Mouse (Mus musculus) hindbrain, embryonic 11.5 days (tissue): Measurements from ENCODE around the gene Cyb561d1. TPM values are rescaled to one million over a fixed set of nuclear protein-coding genes. Genes with fewer than 3 reads are reported as not detected.
"Not testable (repeated sequence)": the region's sequence is repeated elsewhere in the genome, so short reads cannot be mapped to it uniquely, and the experiment has no call there.

Experiments
- ATAC-seq: fragments of 200-750 bp; cut with Nextera tagmentation; 2 replicates; pipeline ENCODE4 v1.8.0; 2017; ENCODE audit warnings: mild to moderate bottlenecking, moderate TSS enrichment, moderate library complexity; ENCODE audit not compliant: low FRiP score
- DNase-seq: peaks from one replicate; pipeline ENCODE4 v3.0.0-alpha.2; 2015; ENCODE audit warnings: low spot score
- H3K27ac ChIP-seq: fragments of 300-500 bp; sonication (generic); 2 replicates; pipeline ENCODE4 v1.5.1; 2014; ENCODE audit warnings: mild to moderate bottlenecking, low read depth, low read length
- H3K27me3 ChIP-seq: fragments of 300-500 bp; sonication (generic); 2 replicates; pipeline ENCODE4 v1.6.1; 2014; ENCODE audit warnings: mild to moderate bottlenecking, low read length, moderate library complexity, mixed read lengths; ENCODE audit not compliant: control insufficient read depth, insufficient read depth
- H3K36me3 ChIP-seq: fragments of 300-500 bp; sonication (generic); 2 replicates; pipeline ENCODE4 v1.6.1; 2014; ENCODE audit warnings: mild to moderate bottlenecking, low read length, moderate library complexity, mixed read lengths; ENCODE audit not compliant: control insufficient read depth, insufficient read depth
- H3K4me1 ChIP-seq: fragments of 300-500 bp; sonication (generic); replicated peaks from 2 replicates; pipeline ENCODE4 v1.6.1; 2014; ENCODE audit warnings: low read length, mixed read lengths; ENCODE audit not compliant: control insufficient read depth, insufficient read depth
- H3K4me2 ChIP-seq: fragments of 300-500 bp; sonication (generic); replicated peaks from 2 replicates; pipeline ENCODE4 v1.6.1; 2014; ENCODE audit warnings: mild to moderate bottlenecking, low read depth, low read length
- H3K4me3 ChIP-seq: fragments of 300-500 bp; sonication (generic); 2 replicates; pipeline ENCODE4 v1.5.1; 2014; ENCODE audit warnings: low read depth, low read length
- H3K9ac ChIP-seq: fragments of 300-500 bp; sonication (generic); 2 replicates; pipeline ENCODE4 v1.6.1; 2014; ENCODE audit warnings: low read depth, low read length
- H3K9me3 ChIP-seq: fragments of 300-500 bp; sonication (generic); 2 replicates; pipeline ENCODE4 v1.6.1; 2016; ENCODE audit warnings: low read length; ENCODE audit not compliant: control insufficient read depth
- WGBS: fragments of 180-500 bp; shearing (Covaris S2); extraction: QIAGEN DNeasy Blood & Tissue Kit; methylation state at CpG from one replicate; pipeline ENCODE4 v1.1.7; 2014; 5-methylcytosine and 5-hydroxymethylcytosine counted together
- polyA plus RNA-seq: library from polyadenylated mRNA; unstranded; fragments of >200 nt; fragmentation: Nextera tagmentation; extraction: Ambion mirVana; gene quantifications from 2 replicates; pipeline ENCODE4 v1.2.1, GENCODE M21; 2014

The Cyb561d1 gene
- polyA plus RNA-seq = 2.4 and 2.6 TPM in 2 replicates

- 3% methylated on average over 43 of the region's 44 CpGs for WGBS
- peak within 1 kb of the TSS; percentile 64 for H3K4me2 ChIP-seq
- peak within 1 kb of the TSS; percentile 51 for H3K9ac ChIP-seq
- H3K9me3 ChIP-seq = no peaks in the 10 kb centered on the region
- peaks cover 14% of the 10 kb centered on the region for H3K4me1 ChIP-seq
- peak within 1 kb of the TSS; percentile 82 for H3K27ac ChIP-seq
- no peaks in the 10 kb centered on the region for H3K27me3 ChIP-seq
- H3K36me3 ChIP-seq = peaks cover 3% of the 10 kb centered on the region; the same call in 1 of the 2 replicates
- DNase-seq (peak; percentile 92), ATAC-seq (peak; percentile 91)
- peak within 1 kb of the TSS; percentile 59 for H3K4me3 ChIP-seq
Observed at GRCm38 (mm10) chr3:108200329-108201323, at the start of gene Cyb561d1. Gene Cyb561d1, minus strand, starts transcription at chr3:108201212.

GRCm38 (mm10) chr3:108246857-108247256 lies 45.8 kb upstream of the Cyb561d1 start:
- no peak overlapping the region for H3K4me2 ChIP-seq
- H3K36me3 ChIP-seq = no peaks in the 10 kb centered on the region
- H3K9me3 ChIP-seq = no peaks in the 10 kb centered on the region
- no peaks in the 10 kb centered on the region for H3K27me3 ChIP-seq
- no peak overlapping the region for H3K4me3 ChIP-seq
- H3K4me1 ChIP-seq = no peaks in the 10 kb centered on the region
- ATAC-seq = no peak
- H3K27ac ChIP-seq = no peak overlapping the region
- DNase-seq = no peak
- no peak overlapping the region for H3K9ac ChIP-seq
- WGBS = 98% methylated on average over 2 of the region's 2 CpGs

GRCm38 (mm10) chr3:108241243-108241839 lies 40.3 kb upstream of the Cyb561d1 start:
- Histone ChIP-seq H3K36me3 (no peaks in the 10 kb centered on the region), H3K27ac (no peak overlapping the region), H3K9ac (no peak overlapping the region), H3K9me3 (no peaks in the 10 kb centered on the region), H3K4me3 (no peak overlapping the region), H3K4me1 (no peaks in the 10 kb centered on the region), H3K4me2 (no peak overlapping the region), H3K27me3 (no peaks in the 10 kb centered on the region)
- DNase-seq (no peak), ATAC-seq (no peak)
- 91% methylated on average over 3 of the region's 3 CpGs for WGBS

- not testable (repeated sequence) for H3K9me3 ChIP-seq, H3K4me1 ChIP-seq, DNase-seq, H3K4me3 ChIP-seq, H3K36me3 ChIP-seq, ATAC-seq, H3K27me3 ChIP-seq, H3K27ac ChIP-seq, H3K9ac ChIP-seq, H3K4me2 ChIP-seq
- WGBS = 81% methylated on average over 4 of the region's 4 CpGs
Observed at GRCm38 (mm10) chr3:108237474-108238102, 36.6 kb upstream of the Cyb561d1 start.

- Histone ChIP-seq H3K27ac (no peak overlapping the region), H3K4me3 (no peak overlapping the region), H3K4me1 (no peaks in the 10 kb centered on the region), H3K9me3 (no peaks in the 10 kb centered on the region), H3K27me3 (peaks cover 10% of the 10 kb centered on the region), H3K9ac (no peak overlapping the region), H3K4me2 (no peak overlapping the region), H3K36me3 (no peaks in the 10 kb centered on the region)
- no peak for DNase-seq
- WGBS = 91% methylated on average over 4 of the region's 4 CpGs
- no peak for ATAC-seq
Observed at GRCm38 (mm10) chr3:108231646-108232045, 30.6 kb upstream of the Cyb561d1 start.

- 0 out of 2 replicates have a peak, but pooled peaks cover 5% of the 10 kb centered on the region for H3K4me1 ChIP-seq
- H3K27ac ChIP-seq = no peak overlapping the region
- DNase-seq (no peak), ATAC-seq (no peak)
- no peak overlapping the region for H3K4me3 ChIP-seq
- no peak overlapping the region for H3K9ac ChIP-seq
- H3K9me3 ChIP-seq = no peaks in the 10 kb centered on the region
- no peak overlapping the region for H3K4me2 ChIP-seq
- peaks cover 29% of the 10 kb centered on the region for H3K27me3 ChIP-seq
- no peaks in the 10 kb centered on the region for H3K36me3 ChIP-seq
- 79% methylated on average over 2 of the region's 2 CpGs for WGBS
Observed at GRCm38 (mm10) chr3:108227521-108227920, 26.5 kb upstream of the Cyb561d1 start.

GRCm38 (mm10) chr3:108226558-108227350 lies 25.7 kb upstream of the Cyb561d1 start, which contains the start of gene Sypl2:
Gene Sypl2, minus strand, starts transcription at chr3:108226648.
- Histone ChIP-seq H3K27me3 (peaks cover 29% of the 10 kb centered on the region), H3K27ac (no peak within 1 kb of the TSS), H3K9ac (peak within 1 kb of the TSS; percentile 40), H3K4me3 (peak within 1 kb of the TSS; percentile 39), H3K4me2 (peak within 1 kb of the TSS; percentile 64), H3K9me3 (no peaks in the 10 kb centered on the region), H3K36me3 (no peaks in the 10 kb centered on the region), H3K4me1 (0 out of 2 replicates have a peak, but pooled peaks cover 5% of the 10 kb centered on the region)
- DNase-seq = peak; percentile 64
- ATAC-seq = peak; percentile 49; the same call in 1 of the 2 replicates
- WGBS = 4% methylated on average over 44 of the region's 44 CpGs
